Mouse (Mus musculus): Measurements from ENCODE around the gene Flcn.

DNA sequence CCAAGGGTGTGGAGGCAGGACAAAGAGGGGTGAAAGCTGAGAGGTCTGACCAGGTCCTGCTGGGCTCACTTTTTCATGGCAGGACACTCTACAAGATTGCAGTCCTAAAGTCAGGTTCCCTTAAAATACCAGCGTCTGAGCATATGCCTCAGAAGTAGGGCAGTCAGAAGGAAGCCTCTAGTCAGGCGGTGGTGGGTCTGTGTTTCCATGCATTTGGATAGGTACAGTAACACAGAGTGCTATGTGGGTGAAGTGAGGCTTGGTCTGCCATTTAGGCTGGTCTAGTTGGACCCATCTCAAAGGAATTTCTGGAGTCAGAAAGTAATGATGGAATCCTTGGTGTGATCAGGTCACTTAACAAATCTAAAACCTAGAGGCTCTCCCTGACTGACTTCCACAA is 40.5 kb downstream of the Flcn start:
- TF ChIP-seq POLR2A (IDR thresholded peaks at IDR 0.05; ENCODE audit: low read depth, low read length) (no peak), TCF12 (IDR thresholded peaks at IDR 0.05; ENCODE audit: low read depth, low read length) (no peak), CTCF (conservative IDR thresholded peaks at IDR 0.05 in 1 of 2, IDR thresholded peaks at IDR 0.05 in 1 of 2; ENCODE audit: low read depth in 2 of 2, low read length in 2 of 2) (no peak), RCOR1 (conservative IDR thresholded peaks at IDR 0.05; ENCODE audit: low read depth, low read length) (no peak), ELF1 (IDR thresholded peaks at IDR 0.05; ENCODE audit: low read depth, low read length) (no peak)
